Mouse (Mus musculus) CH12.LX (cell line): ENCODE measurements around the gene Slc47a1.

Experiments
- BHLHE40 ChIP-seq: IDR thresholded peaks from 2 replicates; pipeline ENCODE4 v1.6.1; 2011; ENCODE audit warnings: mild to moderate bottlenecking, low read depth, low read length, improper control_type of control experiment
- CTCF ChIP-seq, 2 experiments: IDR thresholded peaks in 1 of 2; conservative IDR thresholded peaks in 1 of 2; 2 replicates each; pipeline ENCODE4 v1.5.1; 2011 to 2012; ENCODE audit warnings: low read depth in 2 of 2, low read length in 2 of 2, improper control_type of control experiment in 1 of 2, inconsistent platforms in 1 of 2, mild to moderate bottlenecking in 1 of 2, moderate library complexity in 1 of 2
- HCFC1 ChIP-seq: IDR thresholded peaks from 2 replicates; pipeline ENCODE4 v1.6.1; 2012; ENCODE audit warnings: low read depth, mild to moderate bottlenecking, inconsistent platforms, low read length, improper control_type of control experiment
- MAFK ChIP-seq: IDR thresholded peaks from 2 replicates; pipeline ENCODE4 v1.6.1; 2011; ENCODE audit warnings: low read length, improper control_type of control experiment; ENCODE audit not compliant: insufficient replicate concordance
- MEF2A ChIP-seq: IDR thresholded peaks from 2 replicates; pipeline ENCODE4 v1.6.1; 2014; ENCODE audit warnings: low read depth, mild to moderate bottlenecking, inconsistent platforms, low read length, improper control_type of control experiment, borderline replicate concordance
- POLR2A ChIP-seq: IDR thresholded peaks from 2 replicates; pipeline ENCODE4 v1.6.1; 2011; ENCODE audit warnings: low read depth, mild to moderate bottlenecking, improper control_type of control experiment, low read length
- TBP ChIP-seq: conservative IDR thresholded peaks from 2 replicates; pipeline ENCODE4 v1.6.1; 2011; ENCODE audit warnings: low read depth, low read length, improper control_type of control experiment
- TCF12 ChIP-seq: IDR thresholded peaks from 2 replicates; pipeline ENCODE4 v1.6.1; 2014; ENCODE audit warnings: low read depth, mild to moderate bottlenecking, inconsistent platforms, low read length, improper control_type of control experiment
- USF1 ChIP-seq: IDR thresholded peaks from 2 replicates; pipeline ENCODE4 v1.6.1; 2014; ENCODE audit warnings: low read depth, mild to moderate bottlenecking, inconsistent platforms, low read length, improper control_type of control experiment
- ZC3H11A ChIP-seq: IDR thresholded peaks from 2 replicates; pipeline ENCODE4 v1.6.1; 2012; ENCODE audit warnings: low read depth, mild to moderate bottlenecking, inconsistent platforms, low read length, improper control_type of control experiment

DNA sequence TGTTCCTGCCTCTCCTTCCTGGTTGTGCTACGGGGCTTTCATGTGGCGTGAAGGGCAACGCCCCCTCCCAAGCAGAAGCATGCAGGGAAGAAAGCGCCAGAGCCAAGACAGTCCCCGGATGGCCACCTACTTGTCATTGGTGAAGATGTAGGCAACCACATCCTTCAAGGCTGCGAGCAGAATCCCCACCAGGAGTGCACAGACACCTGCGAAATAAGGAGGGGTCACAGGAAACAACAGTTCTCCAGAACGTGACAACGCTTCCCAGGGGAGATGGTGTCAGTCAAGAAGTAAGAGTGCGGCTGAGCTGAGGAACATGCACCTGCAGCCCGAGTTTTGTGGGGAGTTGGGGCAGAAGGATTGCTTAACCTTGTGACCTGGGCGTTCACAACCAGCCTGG is 68.3 kb downstream of the Slc47a1 start:
- TF ChIP-seq USF1 (no peak), BHLHE40 (peak; percentile 90), TCF12 (no peak), ZC3H11A (no peak), POLR2A (no peak), CTCF (conservative IDR thresholded peaks at IDR 0.05 in 1 of 2, IDR thresholded peaks at IDR 0.05 in 1 of 2; ENCODE audit: low read depth in 2 of 2, low read length in 2 of 2) (no peak), TBP (no peak), HCFC1 (no peak), MEF2A (no peak), MAFK (no peak)
